Mouse (Mus musculus): ENCODE measurements around the gene Pkp4. TPM values are rescaled to one million over a fixed set of nuclear protein-coding genes. Genes with fewer than 3 reads are reported as not detected.

Pkp4 gene
- polyA plus RNA-seq, 1 experiment from 2014 or later, result 18.7 TPM

DNA sequence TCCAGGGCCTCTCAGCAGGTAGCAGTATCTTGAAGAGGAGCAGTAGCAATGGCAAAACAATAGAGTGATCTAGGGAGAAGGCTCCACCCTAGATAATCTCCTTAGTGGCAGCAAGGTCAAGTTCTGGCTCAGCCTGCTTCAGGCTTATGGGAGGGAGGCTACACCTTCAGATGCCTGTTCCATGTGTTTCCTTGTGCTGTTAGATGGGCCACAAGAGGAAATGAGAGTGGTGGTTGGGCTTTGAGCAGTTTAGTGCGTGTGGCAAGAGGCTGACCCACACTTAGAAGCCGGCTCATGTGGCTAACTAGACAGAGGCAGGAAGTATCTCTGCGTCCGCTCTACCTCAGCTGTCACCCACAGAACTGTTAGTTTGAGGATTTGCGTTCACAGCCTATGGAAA, 70.9 kb downstream of the Pkp4 start:
- Histone ChIP-seq H3K4me1 (peaks cover 16% of the 10 kb centered on the region), H3K4me3 (no peak overlapping the region), H3K27ac (replicated peaks) (no peak overlapping the region), H3K9me3 (replicated peaks) (no peaks in the 10 kb centered on the region), H3K36me3 (peaks cover 11% of the 10 kb centered on the region), H3K27me3 (ENCODE audit: low read depth, poor library complexity, severe bottlenecking) (no peaks in the 10 kb centered on the region)
- 93% methylated on average over 5 of the region's 5 CpGs for WGBS
- no peak for DNase-seq (ENCODE audit: low spot score)

DNA sequence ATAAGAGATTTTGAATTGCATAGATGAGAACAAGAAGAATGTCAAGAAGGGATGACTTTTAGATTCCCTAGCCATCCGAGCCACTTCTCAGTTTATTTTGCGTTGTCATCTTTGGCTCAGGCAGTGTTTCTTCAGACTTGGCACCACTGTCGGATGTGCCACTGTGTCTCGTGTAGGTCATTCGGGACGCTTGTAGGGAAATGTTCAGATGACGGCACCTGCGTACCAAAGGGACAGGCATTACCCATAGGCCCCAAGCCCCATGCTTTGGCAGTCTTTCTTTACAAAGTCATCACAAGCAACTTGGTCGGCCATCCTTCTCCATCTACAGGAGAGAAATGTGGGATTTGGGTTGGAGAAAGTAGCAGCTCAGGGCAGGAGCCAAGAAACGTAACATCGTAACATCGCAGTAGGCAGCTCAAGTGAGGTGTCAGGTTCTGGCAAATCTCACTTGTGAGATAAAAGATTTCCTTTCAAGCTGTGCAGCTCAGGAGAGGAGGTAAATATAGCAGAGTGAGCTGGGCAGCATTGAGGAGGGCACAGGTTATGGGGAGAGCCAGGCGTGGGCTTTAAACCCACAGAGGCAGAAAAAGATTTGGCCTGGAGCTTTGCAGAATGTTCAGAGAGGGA, 72.8 kb downstream of the Pkp4 start:
- Histone ChIP-seq H3K27me3 (ENCODE audit: low read depth, poor library complexity, severe bottlenecking) (no peaks in the 10 kb centered on the region), H3K36me3 (peaks cover 23% of the 10 kb centered on the region), H3K9me3 (replicated peaks) (no peaks in the 10 kb centered on the region), H3K4me3 (no peak overlapping the region), H3K4me1 (peaks cover 16% of the 10 kb centered on the region), H3K27ac (replicated peaks) (no peak overlapping the region)
- DNase-seq (ENCODE audit: low spot score), result no peak
- 94% methylated on average over 13 of the region's 13 CpGs for WGBS

DNA sequence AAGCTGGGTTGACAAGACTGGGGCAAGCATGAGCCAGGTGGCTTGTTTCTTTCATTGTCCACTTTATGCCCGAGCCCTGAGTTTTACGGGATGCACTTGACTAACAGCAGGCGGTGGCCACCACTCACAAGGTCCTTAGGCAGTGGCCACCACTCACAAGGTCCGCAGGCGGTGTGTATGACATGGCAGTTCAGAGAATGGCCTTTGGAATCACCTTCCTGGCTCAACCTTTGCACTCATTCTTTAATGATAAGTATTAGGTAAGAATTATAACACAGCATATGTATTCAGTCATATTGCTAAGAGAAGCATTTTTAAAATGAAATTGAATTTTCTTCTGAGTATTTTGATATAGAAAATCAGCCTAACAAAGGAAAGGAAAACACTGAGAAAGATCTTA, 73.3 kb downstream of the Pkp4 start:
- DNase-seq (ENCODE audit: low spot score), result no peak
- WGBS, result 97% methylated on average over 5 of the region's 5 CpGs
- no peak overlapping the region for H3K27ac ChIP-seq (replicated peaks)
- no peaks in the 10 kb centered on the region for H3K27me3 ChIP-seq (ENCODE audit: low read depth, poor library complexity, severe bottlenecking)
- H3K9me3 ChIP-seq (replicated peaks), result no peaks in the 10 kb centered on the region
- no peak overlapping the region for H3K4me3 ChIP-seq
- H3K36me3 ChIP-seq, result peaks cover 27% of the 10 kb centered on the region
- peaks cover 16% of the 10 kb centered on the region for H3K4me1 ChIP-seq

DNA sequence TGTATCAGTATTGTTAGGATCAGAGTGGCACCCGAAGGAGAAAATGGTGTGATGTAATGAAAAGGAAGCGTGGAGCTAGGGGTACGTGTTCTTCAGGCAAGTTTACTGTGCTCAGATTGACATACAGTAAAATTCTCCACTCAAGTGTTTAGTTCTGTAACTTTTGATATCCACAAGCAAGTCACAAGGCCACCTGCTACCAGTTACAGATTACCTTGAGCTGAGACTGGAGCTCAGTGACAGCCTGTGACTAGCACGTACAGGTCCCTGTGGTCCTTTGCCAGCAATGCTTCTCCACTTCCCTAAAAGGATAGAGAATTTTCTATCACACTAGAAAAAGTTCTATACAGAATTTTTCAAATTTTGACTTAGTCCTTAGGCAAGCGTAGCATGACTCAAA, 73.9 kb downstream of the Pkp4 start:
- H3K4me3 ChIP-seq, result no peak overlapping the region
- H3K36me3 ChIP-seq, result peaks cover 27% of the 10 kb centered on the region
- DNase-seq (ENCODE audit: low spot score), result no peak
- peaks cover 14% of the 10 kb centered on the region for H3K4me1 ChIP-seq
- H3K27ac ChIP-seq (replicated peaks), result no peak overlapping the region
- no peaks in the 10 kb centered on the region for H3K27me3 ChIP-seq (ENCODE audit: low read depth, poor library complexity, severe bottlenecking)
- WGBS, result 97% methylated on average over 5 of the region's 5 CpGs
- H3K9me3 ChIP-seq (replicated peaks), result no peaks in the 10 kb centered on the region

DNA sequence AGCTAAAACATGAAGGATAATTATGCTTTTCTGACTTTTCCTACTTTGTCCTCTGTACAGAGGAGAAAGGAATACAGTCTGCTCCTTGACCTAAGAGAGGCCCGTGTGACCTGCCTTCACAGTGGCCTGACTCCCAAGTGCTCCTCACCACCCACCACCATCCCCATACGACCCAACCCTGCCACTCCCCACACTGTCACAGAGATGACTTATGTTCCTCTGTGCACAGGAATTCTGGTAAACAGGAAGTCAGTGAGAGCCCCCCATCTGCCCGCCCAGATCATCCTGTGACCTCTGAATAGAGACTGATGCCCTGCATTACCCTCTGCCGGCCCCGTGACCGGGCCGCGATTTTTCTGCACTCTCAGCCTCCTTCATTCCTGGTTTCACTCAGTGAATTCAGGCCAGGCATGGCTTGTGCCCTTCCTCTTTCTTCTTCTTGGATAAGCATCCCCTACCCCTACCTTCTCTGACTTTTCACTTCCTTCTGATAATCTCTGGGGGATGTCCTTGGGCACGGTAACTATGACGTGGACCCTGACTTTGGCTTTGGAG, 79.3 kb downstream of the Pkp4 start:
- WGBS, result 89% methylated on average over 10 of the region's 10 CpGs
- no peak overlapping the region for H3K4me3 ChIP-seq

DNA sequence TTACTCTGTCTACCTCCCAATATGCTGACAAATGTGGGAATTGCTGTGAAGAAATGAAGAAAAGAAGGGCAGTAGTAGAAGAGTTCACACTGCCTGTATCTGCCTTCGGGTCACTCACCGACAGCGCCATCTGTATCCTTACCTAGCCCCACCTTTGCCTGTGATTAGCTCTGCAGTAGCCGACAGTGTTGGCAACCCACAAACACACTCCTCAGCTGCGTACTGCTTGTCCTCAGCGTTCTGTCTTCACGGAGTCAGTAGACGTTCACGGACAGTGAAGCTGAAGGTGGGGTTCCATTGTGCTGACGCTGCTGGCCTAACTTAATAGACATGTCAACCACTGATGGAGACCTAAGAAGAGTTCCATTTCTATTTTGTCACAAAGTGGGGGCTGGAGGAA, 81.5 kb downstream of the Pkp4 start:
- no peak overlapping the region for H3K27ac ChIP-seq (replicated peaks)
- DNase-seq (ENCODE audit: low spot score), result no peak
- WGBS, result 93% methylated on average over 10 of the region's 10 CpGs
- 0 out of 2 replicates have a peak, but pooled peaks cover 7% of the 10 kb centered on the region for H3K4me1 ChIP-seq
- peaks cover 26% of the 10 kb centered on the region for H3K36me3 ChIP-seq
- H3K9me3 ChIP-seq (replicated peaks), result no peaks in the 10 kb centered on the region
- no peak overlapping the region for H3K4me3 ChIP-seq
- H3K27me3 ChIP-seq (ENCODE audit: low read depth, poor library complexity, severe bottlenecking), result no peaks in the 10 kb centered on the region

More for the DNA sequence above, 79.3 kb downstream of the Pkp4 start:
- Histone ChIP-seq H3K36me3 (peaks cover 29% of the 10 kb centered on the region), H3K27ac (replicated peaks) (no peak overlapping the region), H3K27me3 (ENCODE audit: low read depth, poor library complexity, severe bottlenecking) (no peaks in the 10 kb centered on the region), H3K4me1 (0 out of 2 replicates have a peak, but pooled peaks cover 7% of the 10 kb centered on the region), H3K9me3 (replicated peaks) (no peaks in the 10 kb centered on the region)
- DNase-seq (ENCODE audit: low spot score), result no peak

DNA sequence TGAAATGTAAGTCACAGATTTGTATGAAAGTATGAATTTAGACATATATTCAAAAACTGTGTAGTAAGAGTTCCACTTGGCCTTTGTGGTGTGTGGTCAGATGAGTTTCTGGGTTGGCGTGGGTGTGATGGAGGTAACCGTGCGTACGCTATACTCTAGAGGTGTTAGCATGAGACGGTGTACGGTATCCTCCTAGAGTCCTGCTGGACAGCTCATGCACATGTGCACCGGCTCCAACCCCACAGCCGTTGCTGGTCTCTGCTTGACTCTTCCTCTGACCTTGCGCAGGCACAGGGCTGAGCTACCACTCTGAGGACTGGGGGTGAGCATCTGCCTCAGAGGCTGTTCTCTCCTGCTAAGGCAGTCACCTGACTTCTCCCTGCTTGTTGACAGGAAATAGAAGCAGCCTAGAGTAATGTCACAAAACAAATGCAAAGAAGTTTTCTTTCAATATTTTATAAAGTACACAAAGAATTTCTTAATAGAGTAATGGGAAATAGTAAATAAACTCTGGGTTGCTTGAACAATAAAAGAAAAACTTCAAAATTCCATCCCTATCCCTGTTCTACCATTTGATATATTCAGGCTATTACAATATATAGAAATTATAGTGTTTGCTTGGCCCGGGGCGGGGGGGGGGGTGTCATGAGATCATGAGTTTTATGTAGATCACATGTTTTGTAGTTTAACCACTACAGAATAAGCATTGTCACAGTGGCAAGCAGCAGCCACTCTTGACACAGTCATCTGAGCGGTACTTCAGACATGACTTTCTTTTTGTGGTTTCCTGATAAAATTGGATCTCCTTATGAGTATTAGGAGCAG, 83.8 kb downstream of the Pkp4 start:
- Histone ChIP-seq H3K9me3 (replicated peaks) (no peaks in the 10 kb centered on the region), H3K27ac (replicated peaks) (no peak overlapping the region), H3K27me3 (ENCODE audit: low read depth, poor library complexity, severe bottlenecking) (no peaks in the 10 kb centered on the region), H3K4me1 (0 out of 2 replicates have a peak, but pooled peaks cover 7% of the 10 kb centered on the region), H3K36me3 (peaks cover 12% of the 10 kb centered on the region), H3K4me3 (no peak overlapping the region)
- DNase-seq (ENCODE audit: low spot score), result no peak
- WGBS, result 97% methylated on average over 12 of the region's 12 CpGs

DNA sequence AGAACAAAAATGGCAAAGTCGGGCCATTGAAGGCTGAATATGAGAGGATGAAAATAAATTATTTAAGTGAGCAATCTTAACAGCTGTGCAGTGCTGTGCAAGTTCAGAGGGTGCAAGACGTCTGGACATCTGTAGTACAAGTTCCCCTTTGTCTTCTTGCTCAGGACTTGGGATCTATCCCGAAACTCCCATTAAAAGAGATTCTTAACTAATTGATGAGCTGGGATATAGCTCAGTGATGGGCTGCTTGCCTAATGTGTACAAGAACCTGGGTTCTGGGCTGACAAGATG, 84.4 kb downstream of the Pkp4 start:
- Histone ChIP-seq H3K4me3 (no peak overlapping the region), H3K36me3 (peaks cover 12% of the 10 kb centered on the region), H3K27ac (replicated peaks) (no peak overlapping the region), H3K4me1 (0 out of 2 replicates have a peak, but pooled peaks cover 4% of the 10 kb centered on the region), H3K9me3 (replicated peaks) (no peaks in the 10 kb centered on the region), H3K27me3 (ENCODE audit: low read depth, poor library complexity, severe bottlenecking) (no peaks in the 10 kb centered on the region)
- WGBS, result 94% methylated on average over 3 of the region's 3 CpGs
- no peak for DNase-seq (ENCODE audit: low spot score)

DNA sequence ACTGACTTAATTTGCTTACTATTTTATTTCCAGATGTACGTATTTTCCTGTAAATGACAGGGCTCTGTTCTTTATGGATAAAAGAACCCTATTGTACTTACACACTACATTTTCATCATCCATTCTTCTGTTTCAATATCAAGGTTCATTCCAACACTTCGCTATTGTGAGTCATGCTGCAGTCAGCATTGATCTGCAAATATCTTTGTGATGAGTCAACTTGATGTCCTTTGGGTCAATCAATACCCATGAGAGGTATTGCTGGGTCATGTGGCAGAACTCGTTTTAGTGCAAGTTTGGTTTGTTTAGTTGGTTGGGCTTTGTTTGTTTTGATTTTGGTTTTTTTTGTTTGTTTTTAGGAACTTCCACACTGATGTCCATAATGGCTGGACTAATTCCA, 88.2 kb downstream of the Pkp4 start:
- no peaks in the 10 kb centered on the region for H3K4me1 ChIP-seq
- no peaks in the 10 kb centered on the region for H3K9me3 ChIP-seq (replicated peaks)
- no peak for DNase-seq (ENCODE audit: low spot score)
- no peaks in the 10 kb centered on the region for H3K27me3 ChIP-seq (ENCODE audit: low read depth, poor library complexity, severe bottlenecking)
- no peak overlapping the region for H3K27ac ChIP-seq (replicated peaks)
- no peaks in the 10 kb centered on the region; the same call in 1 of the 2 replicates for H3K36me3 ChIP-seq
- whole genome bisulfite sequencing, result 89% methylated on average over 3 of the region's 3 CpGs
- H3K4me3 ChIP-seq, result no peak overlapping the region

DNA sequence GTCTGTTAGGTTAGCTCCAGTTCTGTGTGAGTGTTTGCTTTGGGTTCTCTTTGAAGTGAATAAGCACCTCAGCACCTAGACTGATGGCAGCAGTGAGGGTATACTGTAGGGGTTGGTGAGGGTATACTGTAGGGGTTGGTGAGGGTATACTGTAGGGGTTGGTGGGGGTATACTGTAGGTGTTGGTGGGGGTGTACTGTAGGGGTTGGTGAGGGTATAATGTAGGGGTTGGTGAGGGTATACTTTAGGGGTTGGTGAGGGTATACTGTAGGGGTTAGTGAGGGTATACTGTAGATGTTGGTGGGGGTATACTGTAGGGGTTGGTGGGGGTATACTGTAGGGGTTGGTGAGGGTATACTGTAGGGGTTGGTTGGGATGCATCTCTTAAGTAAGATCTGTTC, 92.2 kb downstream of the Pkp4 start:
- no peak overlapping the region for H3K27ac ChIP-seq (replicated peaks)
- no peaks in the 10 kb centered on the region for H3K9me3 ChIP-seq (replicated peaks)
- H3K4me1 ChIP-seq, result no peaks in the 10 kb centered on the region
- no peak overlapping the region for H3K4me3 ChIP-seq
- no peaks in the 10 kb centered on the region for H3K36me3 ChIP-seq
- no peak for DNase-seq (ENCODE audit: low spot score)
- no peaks in the 10 kb centered on the region for H3K27me3 ChIP-seq (ENCODE audit: low read depth, poor library complexity, severe bottlenecking)

DNA sequence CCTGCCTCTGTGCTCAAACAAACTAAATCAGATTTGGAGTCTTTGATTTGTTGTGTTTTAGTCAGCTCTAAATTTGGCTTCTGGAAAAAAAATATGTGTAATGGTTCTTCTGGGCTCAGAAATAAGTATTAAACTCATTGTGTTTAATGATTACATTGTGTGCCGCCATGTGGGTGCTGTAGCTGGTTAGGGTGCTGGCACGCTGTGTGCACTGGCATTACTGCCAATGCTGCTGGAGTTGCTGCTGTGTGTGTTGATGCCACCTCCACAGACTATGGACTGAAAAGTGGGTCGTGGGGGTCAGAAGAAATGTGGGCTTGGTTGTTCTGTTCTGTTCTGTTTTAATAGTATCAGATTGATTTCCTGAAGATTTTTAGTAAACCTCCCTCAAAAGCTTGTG, 92.8 kb downstream of the Pkp4 start:
- no peaks in the 10 kb centered on the region for H3K9me3 ChIP-seq (replicated peaks)
- 0 out of 2 replicates have a peak, but pooled peaks cover 1% of the 10 kb centered on the region for H3K4me1 ChIP-seq
- no peaks in the 10 kb centered on the region for H3K36me3 ChIP-seq
- WGBS, result 89% methylated on average over 3 of the region's 3 CpGs
- no peak overlapping the region for H3K4me3 ChIP-seq
- DNase-seq (ENCODE audit: low spot score), result no peak
- no peak overlapping the region for H3K27ac ChIP-seq (replicated peaks)
- H3K27me3 ChIP-seq (ENCODE audit: low read depth, poor library complexity, severe bottlenecking), result no peaks in the 10 kb centered on the region

DNA sequence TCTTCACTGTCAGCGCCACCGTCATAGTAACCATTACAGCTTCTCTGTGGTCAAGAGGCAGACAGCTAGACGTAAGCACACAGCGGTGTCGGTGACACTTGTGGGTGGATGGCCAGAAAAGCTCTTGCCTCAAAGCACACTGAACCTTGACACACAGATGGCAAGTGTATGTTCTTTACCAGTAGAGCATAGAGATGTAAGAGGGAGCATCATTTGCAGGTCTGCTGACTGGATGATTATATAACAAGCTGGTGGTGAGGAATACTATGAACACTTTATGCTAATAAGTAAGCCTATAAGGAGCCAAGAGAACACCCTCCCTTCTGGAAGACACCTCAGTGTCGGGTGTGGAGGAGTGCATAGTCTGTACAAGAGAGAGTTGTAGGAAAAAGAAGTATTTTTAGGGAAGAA, 98.2 kb downstream of the Pkp4 start:
- 87% methylated on average over 6 of the region's 6 CpGs for WGBS
- Histone ChIP-seq H3K9me3 (replicated peaks) (no peaks in the 10 kb centered on the region), H3K27ac (replicated peaks) (no peak overlapping the region), H3K27me3 (ENCODE audit: low read depth, poor library complexity, severe bottlenecking) (no peaks in the 10 kb centered on the region), H3K4me1 (peaks cover 10% of the 10 kb centered on the region; the same call in 1 of the 2 replicates), H3K4me3 (no peak overlapping the region), H3K36me3 (no peaks in the 10 kb centered on the region)
- no peak for DNase-seq (ENCODE audit: low spot score)

DNA sequence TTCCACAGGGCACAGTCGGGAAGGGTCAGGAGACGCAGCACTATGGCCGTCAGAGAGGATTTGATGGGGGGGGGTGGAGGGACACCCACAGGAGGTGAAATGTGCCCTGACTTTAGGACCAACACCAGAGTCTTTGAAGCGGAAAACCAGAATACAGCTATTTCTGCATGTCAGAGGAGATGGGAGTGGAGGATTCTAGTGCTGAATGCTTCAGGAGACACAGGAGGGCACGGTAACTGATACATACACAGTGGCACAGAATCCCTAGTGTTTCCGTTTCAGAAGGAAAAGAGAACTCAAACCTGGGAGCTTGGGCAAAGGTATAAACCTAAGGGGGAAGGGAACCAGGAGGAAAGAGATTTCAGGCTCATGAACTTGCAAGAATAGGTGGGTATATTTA, 98.7 kb downstream of the Pkp4 start:
- WGBS, result 87% methylated on average over 6 of the region's 6 CpGs
- Histone ChIP-seq H3K27ac (replicated peaks) (no peak overlapping the region), H3K4me1 (peaks cover 10% of the 10 kb centered on the region; the same call in 1 of the 2 replicates), H3K9me3 (replicated peaks) (no peaks in the 10 kb centered on the region), H3K36me3 (no peaks in the 10 kb centered on the region), H3K27me3 (ENCODE audit: low read depth, poor library complexity, severe bottlenecking) (no peaks in the 10 kb centered on the region), H3K4me3 (no peak overlapping the region)
- no peak for DNase-seq (ENCODE audit: low spot score)
